Mouse (Mus musculus) intestine, embryonic 15.5 days (tissue): ENCODE measurements around the gene Gm42791. TPM values are rescaled to one million over a fixed set of nuclear protein-coding genes. Genes with fewer than 3 reads are reported as not detected.

ENCODE experiments used
- ATAC-seq: fragments of 200-750 bp; cut with Nextera tagmentation; 2 replicates; pipeline ENCODE4 v1.8.0; 2017; ENCODE audit warnings: moderate TSS enrichment, moderate library complexity
- H3K27ac ChIP-seq: fragments of 300-500 bp; sonication (generic); 2 replicates; pipeline ENCODE4 v1.5.1; 2015; ENCODE audit warnings: mild to moderate bottlenecking, inconsistent platforms
- H3K27me3 ChIP-seq: fragments of 300-500 bp; sonication (generic); replicated peaks from 2 replicates; pipeline ENCODE4 v1.6.1; 2015; ENCODE audit warnings: inconsistent platforms
- H3K36me3 ChIP-seq: fragments of 300-500 bp; sonication (generic); 2 replicates; pipeline ENCODE4 v1.6.1; 2015; ENCODE audit warnings: inconsistent platforms
- H3K4me1 ChIP-seq: fragments of 300-500 bp; sonication (generic); replicated peaks from 2 replicates; pipeline ENCODE4 v1.6.1; 2015; ENCODE audit warnings: inconsistent platforms
- H3K4me2 ChIP-seq: fragments of 300-500 bp; sonication (generic); replicated peaks from 2 replicates; pipeline ENCODE4 v1.6.1; 2015; ENCODE audit warnings: mild to moderate bottlenecking, inconsistent platforms
- H3K4me3 ChIP-seq: fragments of 300-500 bp; sonication (generic); replicated peaks from 2 replicates; pipeline ENCODE4 v1.5.1; 2015; ENCODE audit warnings: inconsistent platforms
- H3K9ac ChIP-seq: fragments of 300-500 bp; sonication (generic); 2 replicates; pipeline ENCODE4 v1.6.1; 2015; ENCODE audit warnings: inconsistent platforms
- H3K9me3 ChIP-seq: fragments of 300-500 bp; sonication (generic); 2 replicates; pipeline ENCODE4 v1.6.1; 2016; ENCODE audit warnings: inconsistent platforms
- WGBS: fragments of 180-500 bp; shearing (Covaris S2); methylation state at CpG from one replicate; pipeline ENCODE4 v1.1.7; 2015; 5-methylcytosine and 5-hydroxymethylcytosine counted together
- polyA plus RNA-seq: library from polyadenylated mRNA; unstranded; fragments of >200 nt; fragmentation: Nextera tagmentation; extraction: Ambion mirVana; gene quantifications from 2 replicates; pipeline ENCODE4 v1.2.1, GENCODE M21; 2015

Gene Gm42791
- polyA plus RNA-seq, 1 experiment from 2014 or later, result 0.57 TPM

GRCm38 (mm10) chr5:149005701-149006361, 10.9 kb upstream of the Gm42791 start:
- no peak overlapping the region for H3K9ac ChIP-seq
- peaks cover 22% of the 10 kb centered on the region; the same call in 1 of the 2 replicates for H3K4me1 ChIP-seq
- no peaks in the 10 kb centered on the region for H3K36me3 ChIP-seq
- H3K27ac ChIP-seq, result no peak overlapping the region
- ATAC-seq, result no peak
- 64% methylated on average over 9 of the region's 9 CpGs for WGBS
- H3K4me2 ChIP-seq, result peak overlapping the region; percentile 70
- H3K27me3 ChIP-seq, result no peaks in the 10 kb centered on the region
- H3K4me3 ChIP-seq, result no peak overlapping the region
- no peaks in the 10 kb centered on the region for H3K9me3 ChIP-seq

GRCm38 (mm10) chr5:149005083-149005482, 10.1 kb upstream of the Gm42791 start:
- Histone ChIP-seq H3K27ac (no peak overlapping the region), H3K4me1 (peaks cover 22% of the 10 kb centered on the region; the same call in 1 of the 2 replicates), H3K4me2 (no peak overlapping the region), H3K4me3 (no peak overlapping the region), H3K36me3 (no peaks in the 10 kb centered on the region), H3K27me3 (no peaks in the 10 kb centered on the region), H3K9me3 (no peaks in the 10 kb centered on the region), H3K9ac (no peak overlapping the region)
- WGBS, result 31% methylated on average over 9 of the region's 9 CpGs
- ATAC-seq, result no peak

GRCm38 (mm10) chr5:149003137-149003536, 8.2 kb upstream of the Gm42791 start:
- Histone ChIP-seq H3K27ac (no peak overlapping the region), H3K27me3 (no peaks in the 10 kb centered on the region), H3K4me2 (no peak overlapping the region), H3K4me1 (peaks cover 22% of the 10 kb centered on the region; the same call in 1 of the 2 replicates), H3K9me3 (no peaks in the 10 kb centered on the region), H3K36me3 (no peaks in the 10 kb centered on the region), H3K4me3 (no peak overlapping the region), H3K9ac (no peak overlapping the region)
- ATAC-seq, result no peak
- 45% methylated on average over 2 of the region's 2 CpGs for WGBS

- Histone ChIP-seq H3K4me3 (no peak overlapping the region), H3K9ac (no peak overlapping the region), H3K36me3 (no peaks in the 10 kb centered on the region), H3K27ac (0 out of 2 replicates have a peak overlapping the region, but pooled peaks have one; percentile 13), H3K4me1 (peaks cover 22% of the 10 kb centered on the region; the same call in 1 of the 2 replicates), H3K4me2 (peak overlapping the region; percentile 28), H3K27me3 (no peaks in the 10 kb centered on the region), H3K9me3 (no peaks in the 10 kb centered on the region)
- 65% methylated on average over 6 of the region's 6 CpGs for WGBS
- no peak for ATAC-seq
Observed at GRCm38 (mm10) chr5:149002803-149003115, 7.8 kb upstream of the Gm42791 start.

- H3K36me3 ChIP-seq, result no peaks in the 10 kb centered on the region
- H3K4me2 ChIP-seq, result peak overlapping the region; percentile 28
- no peak overlapping the region for H3K9ac ChIP-seq
- no peaks in the 10 kb centered on the region for H3K27me3 ChIP-seq
- peaks cover 20% of the 10 kb centered on the region; the same call in 1 of the 2 replicates for H3K4me1 ChIP-seq
- 43% methylated on average over 20 of the region's 20 CpGs for WGBS
- no peak overlapping the region for H3K4me3 ChIP-seq
- H3K27ac ChIP-seq, result peak overlapping the region; percentile 41; the same call in 1 of the 2 replicates
- 0 out of 2 replicates have a peak, but pooled peaks have one; percentile 32 for ATAC-seq
- H3K9me3 ChIP-seq, result no peaks in the 10 kb centered on the region
Observed at GRCm38 (mm10) chr5:149002034-149002802, 7.3 kb upstream of the Gm42791 start.

- 93% methylated on average over 7 of the region's 7 CpGs for whole genome bisulfite sequencing
- no peak for ATAC-seq
- Histone ChIP-seq H3K36me3 (no peaks in the 10 kb centered on the region), H3K27ac (no peak overlapping the region), H3K4me3 (no peak overlapping the region), H3K4me1 (peaks cover 9% of the 10 kb centered on the region; the same call in 1 of the 2 replicates), H3K9me3 (no peaks in the 10 kb centered on the region), H3K27me3 (no peaks in the 10 kb centered on the region), H3K4me2 (no peak overlapping the region), H3K9ac (no peak overlapping the region)
Observed at GRCm38 (mm10) chr5:148999802-149000201, 4.9 kb upstream of the Gm42791 start.

GRCm38 (mm10) chr5:148998512-148998911, 3.6 kb upstream of the Gm42791 start:
- no peaks in the 10 kb centered on the region for H3K27me3 ChIP-seq
- 78% methylated on average over 14 of the region's 14 CpGs for WGBS
- no peak overlapping the region for H3K4me3 ChIP-seq
- H3K4me2 ChIP-seq, result no peak overlapping the region
- no peak overlapping the region for H3K9ac ChIP-seq
- no peak for ATAC-seq
- H3K4me1 ChIP-seq, result peaks cover 9% of the 10 kb centered on the region; the same call in 1 of the 2 replicates
- no peak overlapping the region for H3K27ac ChIP-seq
- H3K36me3 ChIP-seq, result no peaks in the 10 kb centered on the region
- H3K9me3 ChIP-seq, result no peaks in the 10 kb centered on the region

GRCm38 (mm10) chr5:148996709-148997037, 1.7 kb upstream of the Gm42791 start:
- Histone ChIP-seq H3K27ac (no peak overlapping the region), H3K9ac (no peak overlapping the region), H3K27me3 (no peaks in the 10 kb centered on the region), H3K4me3 (no peak overlapping the region), H3K4me1 (0 out of 2 replicates have a peak, but pooled peaks cover 2% of the 10 kb centered on the region), H3K36me3 (no peaks in the 10 kb centered on the region), H3K4me2 (no peak overlapping the region), H3K9me3 (no peaks in the 10 kb centered on the region)
- WGBS, result 58% methylated on average over 4 of the region's 4 CpGs
- no peak for ATAC-seq

GRCm38 (mm10) chr5:148995962-148996708, 1.2 kb upstream of the Gm42791 start:
- Histone ChIP-seq H3K4me1 (0 out of 2 replicates have a peak, but pooled peaks cover 2% of the 10 kb centered on the region), H3K27ac (no peak overlapping the region), H3K36me3 (no peaks in the 10 kb centered on the region), H3K9ac (no peak overlapping the region), H3K4me3 (no peak overlapping the region), H3K4me2 (no peak overlapping the region), H3K9me3 (no peaks in the 10 kb centered on the region), H3K27me3 (no peaks in the 10 kb centered on the region)
- WGBS, result 68% methylated on average over 9 of the region's 9 CpGs
- no peak for ATAC-seq

GRCm38 (mm10) chr5:148994311-148994705, 639 bp downstream of the Gm42791 start:
- H3K4me3 ChIP-seq, result peak overlapping the region; percentile 51
- ATAC-seq, result no peak
- H3K36me3 ChIP-seq, result no peaks in the 10 kb centered on the region
- 0 out of 2 replicates have a peak, but pooled peaks cover 4% of the 10 kb centered on the region for H3K4me1 ChIP-seq
- WGBS, result 13% methylated on average over 7 of the region's 7 CpGs
- no peaks in the 10 kb centered on the region for H3K27me3 ChIP-seq
- peak overlapping the region; percentile 94 for H3K27ac ChIP-seq
- no peaks in the 10 kb centered on the region for H3K9me3 ChIP-seq
- peak overlapping the region; percentile 83 for H3K4me2 ChIP-seq
- H3K9ac ChIP-seq, result peak overlapping the region; percentile 54

GRCm38 (mm10) chr5:148992598-148992997, 2.3 kb downstream of the Gm42791 start:
- Histone ChIP-seq H3K4me3 (no peak overlapping the region), H3K36me3 (no peaks in the 10 kb centered on the region), H3K27me3 (no peaks in the 10 kb centered on the region), H3K4me1 (0 out of 2 replicates have a peak, but pooled peaks cover 4% of the 10 kb centered on the region), H3K27ac (no peak overlapping the region), H3K9ac (no peak overlapping the region), H3K4me2 (no peak overlapping the region), H3K9me3 (no peaks in the 10 kb centered on the region)
- 96% methylated on average over 11 of the region's 11 CpGs for WGBS
- ATAC-seq, result no peak

- WGBS, result 61% methylated on average over 12 of the region's 12 CpGs
- H3K9ac ChIP-seq, result no peak overlapping the region
- H3K27ac ChIP-seq, result no peak overlapping the region
Observed at GRCm38 (mm10) chr5:148990891-148991311, 4.0 kb downstream of the Gm42791 start.

More at GRCm38 (mm10) chr5:148990891-148991311, 4.0 kb downstream of the Gm42791 start:
- no peak overlapping the region for H3K4me3 ChIP-seq
- ATAC-seq, result no peak
- H3K4me2 ChIP-seq, result peak overlapping the region; percentile 7; the same call in 1 of the 2 replicates
- 0 out of 2 replicates have a peak, but pooled peaks cover 4% of the 10 kb centered on the region for H3K4me1 ChIP-seq
- H3K9me3 ChIP-seq, result no peaks in the 10 kb centered on the region
- no peaks in the 10 kb centered on the region for H3K36me3 ChIP-seq
- H3K27me3 ChIP-seq, result no peaks in the 10 kb centered on the region
